Mouse (Mus musculus) ovary, postnatal 10 days (tissue): ENCODE measurements around the gene Scaf1.
A peak's percentile ranks its signal among the peaks of the same experiment; 100 is the strongest.
"Not testable (repeated sequence)": the region's sequence is repeated elsewhere in the genome, so short reads cannot be mapped to it uniquely, and the experiment has no call there.

Experiments used
- DNase-seq: peaks from one replicate; pipeline ENCODE4 v3.0.0; 2022; ENCODE audit warnings: low spot score

The Scaf1 gene

GRCm38 (mm10) chr7:45043307-45043706 lies 27.1 kb upstream of the Scaf1 start:
- DNase-seq, result no peak

DNA sequence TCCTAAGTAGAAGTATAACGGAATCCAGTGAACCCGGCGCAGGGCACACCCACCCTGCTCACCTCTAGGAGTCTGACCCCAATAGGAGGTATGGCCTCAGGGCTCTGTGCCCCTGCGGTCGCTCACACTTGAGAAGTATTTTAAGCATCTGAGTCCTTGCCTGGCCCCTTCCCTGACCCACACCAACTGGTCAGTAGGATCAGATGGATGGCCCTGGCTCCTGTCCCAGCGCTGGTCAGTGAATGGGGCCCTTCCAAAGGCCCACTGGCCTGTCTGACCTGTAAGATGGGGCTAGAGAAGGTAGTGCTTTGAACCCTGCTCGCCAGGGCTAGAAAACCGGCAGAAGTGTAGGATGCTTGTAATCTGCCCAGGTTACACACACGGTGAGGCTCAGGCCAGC lies 24.7 kb upstream of the Scaf1 start:
- DNase-seq, result no peak

- no peak for DNase-seq
These were observed 22.2 kb upstream of the Scaf1 start for GRCm38 (mm10) chr7:45038411-45038810.

DNA sequence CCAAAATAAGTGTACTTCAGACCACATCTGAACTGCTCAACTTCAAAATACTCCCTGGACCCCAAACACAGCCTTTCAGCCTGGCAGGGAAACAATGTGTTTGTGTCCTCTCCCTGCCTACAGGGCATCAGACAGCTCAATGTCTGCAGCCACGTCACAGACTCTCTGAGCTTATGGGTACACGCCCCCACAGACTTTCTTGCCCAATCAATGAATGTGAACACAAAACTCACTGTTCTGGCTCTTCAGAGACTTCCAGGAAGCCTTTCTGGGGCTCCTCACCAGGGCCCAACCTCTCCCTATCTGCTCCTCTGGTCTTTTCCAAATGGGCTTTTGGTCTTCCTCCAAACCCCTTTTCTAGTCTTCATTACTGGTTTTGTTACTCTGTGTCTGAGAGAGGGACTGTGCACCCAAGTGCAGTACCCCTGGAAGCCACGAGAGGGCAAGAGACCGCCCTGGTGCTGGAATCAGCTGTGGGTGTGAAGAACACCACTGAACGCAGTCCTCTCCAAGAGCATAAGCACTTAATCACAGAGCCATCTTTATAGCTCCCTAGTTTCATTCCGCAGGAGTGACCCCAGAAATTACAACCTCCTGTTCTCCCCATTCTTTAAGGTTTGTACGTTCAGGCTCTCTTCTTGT lies 21.7 kb upstream of the Scaf1 start:
- DNase-seq, result no peak

DNA sequence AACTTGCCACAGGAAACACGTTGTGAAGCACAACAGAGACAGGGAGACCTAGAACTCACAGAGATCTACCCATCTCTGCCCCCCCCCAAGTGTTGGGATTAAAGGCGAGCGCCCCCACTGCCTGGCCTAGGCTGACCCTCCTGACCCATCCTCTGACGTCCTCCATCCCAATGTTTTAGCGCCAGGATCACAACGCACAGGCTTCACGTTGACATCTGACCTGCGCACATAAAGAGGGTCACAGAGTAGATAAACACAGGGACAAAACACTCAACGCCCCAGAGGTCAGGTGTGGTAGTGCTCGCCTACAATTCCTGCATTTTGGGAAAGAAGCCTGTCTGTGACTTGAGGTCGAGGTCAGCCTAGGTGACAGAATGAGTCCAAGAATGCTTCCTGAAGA lies 20.5 kb upstream of the Scaf1 start:
- DNase-seq, result no peak

GRCm38 (mm10) chr7:45035631-45036030 lies 19.5 kb upstream of the Scaf1 start:
- no peak for DNase-seq

- no peak for DNase-seq
These were observed 17.7 kb upstream of the Scaf1 start for GRCm38 (mm10) chr7:45033722-45034359.

- no peak for DNase-seq
These were observed 14.7 kb upstream of the Scaf1 start for GRCm38 (mm10) chr7:45030857-45031256.

- DNase-seq, result no peak
These were observed 13.8 kb upstream of the Scaf1 start for GRCm38 (mm10) chr7:45029995-45030394.

DNA sequence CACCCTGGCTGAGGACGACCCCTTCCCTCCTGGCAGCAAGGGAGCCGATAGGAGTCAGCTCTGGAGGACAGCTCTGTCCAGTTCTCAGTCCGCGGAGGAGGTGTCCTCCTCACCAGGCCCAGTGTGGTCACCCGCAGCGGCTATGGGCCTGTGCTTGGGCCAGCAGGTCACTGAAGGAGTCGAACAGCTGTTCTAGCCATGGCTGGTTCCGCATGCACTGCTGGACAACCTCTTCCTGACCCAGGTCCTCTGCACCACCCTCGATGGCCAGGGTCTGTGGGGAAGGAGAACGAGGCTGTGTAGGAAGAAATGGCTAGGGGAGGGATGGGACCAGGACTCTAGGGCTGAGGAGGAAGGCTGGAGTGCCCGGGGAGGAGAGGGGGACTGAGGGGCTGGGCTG lies 12.2 kb upstream of the Scaf1 start:
- DNase-seq, result no peak

GRCm38 (mm10) chr7:45027761-45028160 lies 11.6 kb upstream of the Scaf1 start:
- DNase-seq, result no peak

DNA sequence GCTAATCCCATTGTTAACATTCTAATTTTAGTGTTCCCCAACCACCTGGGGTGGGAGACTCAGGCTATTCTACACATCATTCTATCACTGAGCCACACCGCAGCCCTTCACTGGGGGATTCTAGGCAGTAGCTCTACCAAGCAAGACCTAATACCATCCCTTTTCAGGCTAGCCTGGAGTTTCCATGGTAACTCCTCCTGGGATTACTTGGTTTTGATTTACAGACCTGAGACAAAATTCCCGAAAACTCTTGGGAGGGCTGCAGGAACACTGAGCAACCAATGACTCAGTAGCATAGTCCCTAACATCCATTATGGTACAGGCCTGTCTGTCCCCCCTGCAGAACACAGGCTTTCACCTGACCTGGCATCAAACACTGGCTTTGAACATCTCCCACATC lies 10.1 kb upstream of the Scaf1 start:
- no peak for DNase-seq

- no peak for DNase-seq
These were observed 9.5 kb upstream of the Scaf1 start for GRCm38 (mm10) chr7:45025601-45026220.

DNA sequence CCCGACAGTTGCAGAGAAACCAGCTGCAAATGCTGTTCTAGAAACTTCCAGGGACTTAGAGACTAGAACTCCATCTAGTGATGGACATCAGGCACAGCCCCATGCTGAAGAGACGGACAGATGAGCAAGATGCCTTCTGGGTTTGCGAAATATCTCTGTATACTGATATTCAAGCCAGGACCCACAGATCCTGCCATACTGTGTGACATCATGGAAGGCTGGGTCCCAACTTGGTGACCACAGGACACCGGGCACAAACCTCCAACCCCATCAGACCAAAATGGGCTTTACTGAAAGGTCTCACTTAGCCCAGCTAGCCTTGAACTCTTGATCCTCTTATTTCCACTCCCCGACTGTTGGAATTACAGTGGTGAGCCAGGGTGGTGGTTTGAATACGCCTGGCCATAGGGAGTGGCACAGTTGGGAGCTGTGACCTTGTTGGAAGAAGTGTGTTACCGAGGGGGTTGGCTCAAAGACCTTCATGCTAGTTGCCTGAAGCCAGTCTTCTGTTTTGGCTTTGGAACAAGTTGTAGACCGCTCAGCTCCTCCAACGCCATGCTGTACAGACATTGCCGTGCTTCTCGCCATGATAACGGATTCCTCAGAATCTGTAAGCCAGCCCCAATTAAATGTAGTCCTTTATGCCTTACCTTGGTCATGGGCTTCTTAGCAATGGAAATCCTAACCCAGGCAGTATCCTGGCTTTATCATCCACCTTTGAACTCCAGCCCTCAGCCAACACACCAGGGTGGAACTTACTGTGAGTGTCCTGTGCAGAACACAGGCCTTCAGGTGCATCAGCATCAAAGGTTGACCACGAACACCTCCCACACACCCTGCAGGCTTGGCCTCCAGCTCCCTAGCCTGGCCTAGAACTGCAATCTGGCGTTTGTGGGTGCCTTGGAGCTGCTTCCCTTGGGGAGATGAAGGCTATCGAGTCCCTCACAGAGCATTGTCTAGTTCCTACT lies 8.4 kb upstream of the Scaf1 start:
- DNase-seq, result no peak

GRCm38 (mm10) chr7:45023711-45024110 lies 7.5 kb upstream of the Scaf1 start:
- DNase-seq, result not testable (repeated sequence)

DNA sequence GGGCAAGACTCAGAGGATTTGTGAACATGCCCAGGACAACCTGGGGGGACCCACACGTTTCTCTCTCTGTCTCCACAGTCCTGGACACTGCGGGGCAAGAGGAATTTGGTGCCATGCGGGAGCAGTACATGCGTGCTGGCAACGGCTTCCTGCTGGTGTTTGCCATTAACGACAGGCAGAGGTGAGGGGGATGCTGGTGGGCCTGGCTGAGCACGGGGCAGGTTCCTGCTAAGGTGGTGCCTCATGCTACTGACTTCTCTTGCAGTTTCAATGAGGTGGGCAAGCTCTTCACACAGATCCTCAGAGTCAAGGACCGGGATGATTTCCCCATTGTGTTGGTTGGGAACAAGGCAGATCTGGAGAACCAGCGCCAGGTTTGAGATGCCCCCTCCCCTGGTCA lies 4.1 kb upstream of the Scaf1 start:
- DNase-seq, result no peak

GRCm38 (mm10) chr7:45019031-45019571 lies 2.9 kb upstream of the Scaf1 start:
- DNase-seq, result no peak

DNA sequence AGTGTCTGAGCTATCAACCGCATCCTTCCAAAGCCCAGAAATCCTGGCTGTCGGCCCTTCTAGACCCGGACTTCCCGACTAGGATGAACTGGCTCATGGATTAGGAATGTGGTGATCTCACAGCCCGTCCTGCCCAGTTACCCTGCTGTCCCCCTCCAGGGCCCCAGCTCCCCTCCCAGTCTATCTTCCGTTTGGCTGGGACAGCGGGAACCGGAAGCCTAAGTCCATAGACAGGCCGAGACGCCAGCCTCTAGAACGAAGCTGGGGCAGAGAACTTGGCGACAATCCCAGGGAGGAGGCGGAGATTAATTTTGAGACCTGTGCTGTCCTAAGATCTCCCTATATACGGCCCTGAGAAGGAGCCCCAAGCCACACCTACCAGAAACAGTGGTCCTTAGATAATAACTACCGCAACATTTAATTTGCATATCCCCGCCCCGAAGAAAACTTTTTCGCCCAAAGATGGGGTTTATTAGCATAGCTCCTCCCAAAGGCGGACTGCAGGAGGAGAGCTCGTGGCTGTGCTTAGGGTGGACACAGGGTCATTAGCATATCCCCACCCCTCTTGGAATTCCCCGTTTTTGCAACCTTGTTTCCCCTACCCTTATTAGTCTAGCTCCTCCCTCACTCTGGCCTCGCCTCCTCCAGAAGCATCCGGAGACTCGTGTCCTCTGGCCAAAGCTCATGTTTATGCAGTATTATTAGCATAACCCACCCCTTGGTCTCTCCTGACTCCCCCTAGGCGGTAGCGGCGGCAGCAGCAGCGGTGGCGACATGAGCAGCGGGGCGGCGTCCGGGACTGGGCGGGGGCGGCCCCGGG lies 1.3 kb upstream of the Scaf1 start, which contains the start of gene Rras:
Gene Rras, plus strand, starts transcription at position 720 of the 820 bp plus-strand sequence.
- peak; percentile 71 for DNase-seq

GRCm38 (mm10) chr7:45016761-45017160 lies 598 bp upstream of the Scaf1 start:
- DNase-seq, result no peak

DNA sequence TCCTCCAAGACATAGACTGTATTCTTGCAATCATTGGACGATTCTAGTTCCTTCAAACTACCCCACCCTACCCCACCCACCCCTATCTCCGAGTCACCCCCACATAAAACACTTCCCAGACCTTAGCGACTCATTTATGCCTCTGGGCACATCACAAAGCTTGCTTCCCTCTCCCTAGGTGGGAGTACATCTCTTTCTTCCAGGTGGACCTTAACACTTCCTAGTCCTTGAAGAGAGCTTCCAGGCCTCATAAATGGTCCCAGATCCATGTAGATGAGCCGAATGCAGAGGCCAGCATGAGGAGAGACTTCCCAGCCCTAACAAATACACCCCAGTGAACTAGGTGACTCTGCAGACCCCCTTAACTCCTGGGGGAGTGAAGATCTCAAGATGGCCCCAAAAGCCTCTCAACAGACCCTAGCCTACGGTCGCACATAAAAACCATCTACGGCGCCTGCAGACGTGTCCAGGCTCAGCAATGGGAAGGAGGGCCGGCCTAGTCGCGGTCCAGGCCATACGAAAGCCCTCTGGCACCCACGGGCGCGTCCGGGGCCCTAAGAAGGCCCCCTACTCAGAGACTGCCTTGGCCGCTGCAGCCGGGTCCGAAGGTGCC lies 713 bp downstream of the Scaf1 start:
- no peak for DNase-seq

DNA sequence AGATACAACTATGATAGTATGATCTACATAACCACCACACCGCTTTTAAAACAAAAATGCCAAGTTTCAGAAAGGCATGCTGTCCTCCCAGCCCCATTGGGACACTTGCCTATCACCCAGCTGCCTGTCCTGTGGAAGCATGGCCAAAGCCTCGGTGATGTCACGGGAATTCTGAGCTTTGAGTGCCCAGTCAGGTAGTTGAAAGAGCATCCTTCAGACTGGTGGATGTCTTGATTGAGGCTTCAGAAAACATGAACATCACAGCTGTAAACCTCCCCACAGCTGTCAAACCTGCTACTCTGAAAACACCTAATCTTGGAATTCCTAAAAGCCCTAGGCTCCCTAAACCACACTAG lies 2.1 kb downstream of the Scaf1 start:
- no peak for DNase-seq
